Mouse (Mus musculus) small intestine, adult 2 months (tissue): ENCODE results near the gene 1810024B03Rik. TPM values are rescaled to one million over a fixed set of nuclear protein-coding genes. Genes with fewer than 3 reads are reported as not detected.
A peak's percentile ranks its signal among the peaks of the same experiment; 100 is the strongest.

Source experiments
- H3K27ac ChIP-seq: fragments of 200-500 bp; 2 replicates; pipeline ENCODE4 v1.5.1; 2012; ENCODE audit warnings: low read depth, low read length, control low read depth, inconsistent platforms; ENCODE audit not compliant: insufficient read depth
- H3K27me3 ChIP-seq: fragments of 200-500 bp; 2 replicates; pipeline ENCODE4 v1.6.1; 2012; ENCODE audit warnings: mild to moderate bottlenecking, moderate library complexity, low read length, inconsistent platforms; ENCODE audit not compliant: control insufficient read depth, insufficient read depth
- H3K36me3 ChIP-seq: fragments of 200-500 bp; 2 replicates; pipeline ENCODE4 v1.6.1; 2012; ENCODE audit warnings: mild to moderate bottlenecking, low read length, control low read depth, inconsistent platforms; ENCODE audit not compliant: control insufficient read depth, insufficient read depth
- H3K4me1 ChIP-seq: fragments of 200-500 bp; 2 replicates; pipeline ENCODE4 v1.6.1; 2012; ENCODE audit warnings: low read length, inconsistent platforms, mixed read lengths; ENCODE audit not compliant: control insufficient read depth, insufficient read depth, insufficient read length
- H3K4me3 ChIP-seq: fragments of 200-500 bp; 2 replicates; pipeline ENCODE4 v1.5.1; 2012; ENCODE audit warnings: low read depth, mild to moderate bottlenecking, control low read depth, inconsistent platforms, low read length, moderate library complexity
- CTCF ChIP-seq: fragments of 200-500 bp; IDR thresholded peaks from 2 replicates; pipeline ENCODE4 v1.5.1; 2012; ENCODE audit warnings: low read depth, mild to moderate bottlenecking, control low read depth, inconsistent platforms, low read length, moderate library complexity, mixed read lengths; ENCODE audit not compliant: insufficient replicate concordance, insufficient read length; ENCODE audit errors: extremely low read depth
- POLR2A ChIP-seq: fragments of 200-500 bp; IDR thresholded peaks from 2 replicates; pipeline ENCODE4 v1.6.1; 2012; ENCODE audit warnings: low read depth, mild to moderate bottlenecking, control low read depth, inconsistent platforms, low read length, moderate library complexity
- WGBS: fragments of 180-500 bp; shearing (Covaris S2); methylation state at CpG from one replicate; pipeline ENCODE4 v1.1.7; 2018; 5-methylcytosine and 5-hydroxymethylcytosine counted together
- polyA plus RNA-seq: library from polyadenylated mRNA; depleted of rRNA; stranded (reverse); fragments of >200 nt; gene quantifications from 2 replicates; pipeline ENCODE4 v1.2.3, GENCODE M21; 2012; rRNA removed

The 1810024B03Rik gene
- polyA plus RNA-seq, result 0.34 and 0.60 TPM in 2 replicates

DNA sequence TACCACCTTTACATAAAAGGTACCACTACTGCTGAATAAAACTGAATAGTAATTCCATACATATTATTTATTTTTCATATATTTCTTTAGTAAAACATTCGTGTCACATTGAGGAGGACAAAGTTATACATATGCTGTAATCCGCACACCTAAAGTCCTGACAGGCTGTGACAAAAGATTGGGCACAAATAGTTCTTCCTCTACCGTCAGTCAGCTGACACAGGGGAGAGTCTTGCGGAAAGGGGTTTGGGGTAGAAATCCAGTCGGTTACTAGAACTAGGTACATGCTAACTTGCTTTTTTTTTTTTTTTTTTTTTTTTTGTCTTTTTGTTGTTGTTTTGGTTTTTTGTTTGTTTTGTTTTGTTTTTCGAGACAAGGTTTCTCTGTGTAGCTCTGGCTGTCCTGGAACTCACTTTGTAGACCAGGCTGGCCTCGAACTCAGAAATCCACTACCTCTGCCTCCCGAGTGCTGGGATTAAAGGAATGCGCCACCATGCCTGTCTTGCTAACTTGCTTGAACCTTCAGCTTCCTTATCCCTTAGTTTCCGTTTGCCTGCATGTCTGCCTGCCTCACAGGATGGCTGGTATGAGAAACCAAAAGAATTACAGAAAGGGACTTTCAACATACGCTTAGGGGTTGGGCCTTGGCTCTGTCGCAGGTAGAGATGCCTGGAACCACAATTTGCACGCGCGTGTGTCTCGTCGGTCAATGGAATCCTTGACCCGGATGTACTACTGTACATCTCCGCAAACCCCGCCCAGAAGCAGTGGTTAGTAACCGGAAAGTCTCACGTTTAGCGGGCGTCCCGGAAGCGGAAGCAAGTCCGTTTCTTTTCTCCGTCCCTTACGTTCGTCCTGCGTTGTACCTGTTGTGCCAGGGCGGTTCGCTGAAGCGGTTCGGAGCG lies at the start of gene 1810024B03Rik, which contains the start of gene Snrnp200:
1810024B03Rik (minus strand) TSS at position 734 of the 905 bp plus-strand sequence.
Snrnp200 (plus strand) TSS at position 840 of the 905 bp plus-strand sequence.
- peak within 1 kb of the TSS; percentile 92 for H3K4me3 ChIP-seq
- TF ChIP-seq POLR2A, result peak; percentile 47
- TF ChIP-seq CTCF, result no peak
- peak within 1 kb of the TSS; percentile 62 for H3K27ac ChIP-seq
- peaks cover 28% of the 10 kb centered on the region for H3K36me3 ChIP-seq
- H3K4me1 ChIP-seq, result no peaks in the 10 kb centered on the region
- H3K27me3 ChIP-seq, result no peaks in the 10 kb centered on the region
- WGBS, result 10% methylated on average over 36 of the region's 36 CpGs

DNA sequence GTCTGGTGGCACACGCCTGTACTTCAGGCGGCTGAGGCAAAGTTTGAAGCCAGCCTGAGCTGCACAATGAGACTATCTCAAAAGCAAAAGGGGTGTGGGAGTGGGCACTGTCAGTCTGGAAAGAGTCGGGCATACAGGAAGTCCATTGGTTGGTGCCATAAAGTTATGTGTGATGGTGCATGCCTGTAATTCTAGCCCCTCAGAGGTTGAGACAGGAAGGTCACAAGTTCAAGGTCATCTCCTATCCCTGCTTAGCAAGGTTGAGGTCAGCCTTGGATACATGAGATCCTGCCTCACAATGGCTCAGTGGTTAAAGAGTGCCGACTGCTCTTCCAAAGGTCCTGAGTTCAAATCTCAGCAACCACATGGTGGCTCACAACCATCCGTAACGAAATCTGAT lies 47.2 kb upstream of the 1810024B03Rik start:
- Histone ChIP-seq H3K27ac (no peak overlapping the region), H3K4me3 (no peak overlapping the region), H3K4me1 (peaks cover 3% of the 10 kb centered on the region), H3K36me3 (peaks cover 43% of the 10 kb centered on the region), H3K27me3 (no peaks in the 10 kb centered on the region)
- no peak for TF ChIP-seq CTCF
- no peak for TF ChIP-seq POLR2A
- WGBS, result 82% methylated on average over 6 of the region's 6 CpGs

DNA sequence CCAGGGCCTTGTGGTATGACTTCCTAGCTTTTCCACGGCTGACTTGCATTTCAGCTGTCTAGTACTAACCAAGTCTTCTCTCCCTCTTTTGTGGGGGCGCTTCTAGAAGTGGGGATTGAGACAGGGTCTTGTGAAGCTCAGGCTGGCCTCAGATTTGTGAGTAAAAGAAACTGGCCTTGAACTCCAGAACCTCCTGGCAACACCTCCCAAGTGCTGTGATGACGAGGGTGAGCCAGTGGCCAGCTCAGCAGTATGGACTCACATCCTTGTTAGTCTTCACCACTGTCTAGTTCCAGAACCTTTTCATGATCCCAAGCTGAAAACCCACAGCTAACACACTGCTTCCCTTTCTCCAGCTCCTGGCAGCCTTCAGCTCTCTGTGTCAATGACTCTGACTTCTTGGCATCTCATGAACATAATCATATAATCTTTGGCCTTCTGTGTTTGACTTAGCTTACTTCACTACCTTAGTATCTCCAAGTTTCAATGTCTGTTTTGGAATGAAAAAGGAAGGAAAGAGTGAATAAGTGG lies 46.6 kb upstream of the 1810024B03Rik start:
- no peaks in the 10 kb centered on the region for H3K27me3 ChIP-seq
- no peak overlapping the region for H3K4me3 ChIP-seq
- no peak overlapping the region for H3K27ac ChIP-seq
- peaks cover 41% of the 10 kb centered on the region for H3K36me3 ChIP-seq
- H3K4me1 ChIP-seq, result peaks cover 3% of the 10 kb centered on the region
- TF ChIP-seq CTCF, result no peak
- no peak for TF ChIP-seq POLR2A
- WGBS, result 91% methylated on average over 3 of the region's 3 CpGs

DNA sequence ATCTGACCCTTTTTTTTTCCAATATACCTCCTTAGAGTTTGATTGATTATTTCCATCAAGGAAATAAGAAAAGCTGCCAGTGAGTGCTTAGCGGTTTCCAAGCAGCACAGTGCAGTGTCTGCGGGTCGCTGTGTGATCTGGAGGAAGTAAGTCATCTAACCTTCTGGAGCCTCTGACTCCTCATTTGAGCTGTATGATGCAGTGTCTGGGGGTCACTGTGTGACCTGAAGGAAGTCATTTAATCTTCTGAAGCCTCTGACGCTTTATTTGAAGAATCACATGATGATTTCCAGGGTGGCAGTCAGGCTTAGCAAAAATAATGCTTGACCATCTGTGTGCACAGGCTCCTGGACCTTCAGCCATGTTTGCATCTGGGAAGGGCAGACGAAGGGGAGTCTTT lies 44.7 kb upstream of the 1810024B03Rik start:
- H3K4me1 ChIP-seq, result peaks cover 3% of the 10 kb centered on the region
- no peaks in the 10 kb centered on the region for H3K27me3 ChIP-seq
- H3K36me3 ChIP-seq, result peaks cover 24% of the 10 kb centered on the region
- H3K27ac ChIP-seq, result no peak overlapping the region
- 70% methylated on average over 5 of the region's 5 CpGs for WGBS
- no peak overlapping the region for H3K4me3 ChIP-seq
- no peak for TF ChIP-seq POLR2A
- TF ChIP-seq CTCF, result no peak

DNA sequence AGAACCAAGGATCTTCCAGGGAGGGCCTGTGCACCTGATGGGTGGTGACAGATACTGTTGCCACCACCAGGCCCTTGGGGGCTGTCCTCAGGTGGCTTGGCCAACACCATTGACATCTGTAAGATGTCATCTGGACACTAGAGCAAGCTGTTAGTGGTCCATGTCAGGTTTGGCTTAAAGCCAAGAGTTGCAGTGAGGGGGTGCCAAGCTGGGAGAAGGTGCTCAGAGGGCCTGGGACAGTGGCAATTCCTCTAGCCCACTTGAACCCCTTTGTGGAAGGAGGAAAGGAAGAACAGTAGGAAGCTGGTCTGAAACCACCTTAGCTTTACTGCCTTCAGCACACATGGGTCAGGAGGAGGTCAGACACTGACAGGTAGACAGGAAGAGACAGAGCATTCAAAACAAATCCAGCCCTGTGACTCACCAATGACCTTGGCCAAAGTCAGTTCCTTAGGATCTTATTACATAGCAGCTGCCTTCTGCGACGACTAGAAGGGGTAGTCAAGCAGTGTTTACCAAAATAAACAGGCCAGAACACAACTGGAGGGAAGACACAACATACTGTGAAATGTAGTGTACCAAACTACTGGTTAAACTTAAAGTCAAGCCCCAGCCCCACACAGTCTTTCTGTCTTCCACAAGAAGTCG lies 43.9 kb upstream of the 1810024B03Rik start:
- TF ChIP-seq POLR2A (no peak), CTCF (no peak)
- H3K27me3 ChIP-seq, result no peaks in the 10 kb centered on the region
- H3K4me1 ChIP-seq, result peaks cover 4% of the 10 kb centered on the region
- 46% methylated on average over 3 of the region's 3 CpGs for WGBS
- H3K36me3 ChIP-seq, result peaks cover 16% of the 10 kb centered on the region
- no peak overlapping the region for H3K4me3 ChIP-seq
- H3K27ac ChIP-seq, result no peak overlapping the region

DNA sequence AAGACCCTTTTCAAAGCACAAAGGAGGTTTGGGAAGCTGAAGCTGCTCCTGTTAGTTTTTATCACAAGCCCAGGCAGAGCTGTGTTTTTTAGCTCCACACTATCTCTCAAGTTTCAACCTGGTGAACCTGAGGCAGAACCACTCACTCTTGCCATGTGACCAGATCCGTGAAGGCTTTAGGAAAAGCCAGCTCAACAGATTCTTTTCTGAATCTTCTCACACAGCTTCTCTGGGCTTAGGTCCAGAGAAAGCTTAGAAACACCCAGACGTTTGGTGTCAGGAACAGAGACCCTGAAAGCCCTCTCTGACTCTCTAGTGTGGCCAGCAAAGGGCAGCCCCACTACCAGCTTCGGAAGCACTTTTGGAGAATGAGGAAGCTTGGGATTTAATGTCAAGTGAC lies 43.4 kb upstream of the 1810024B03Rik start:
- peaks cover 11% of the 10 kb centered on the region for H3K36me3 ChIP-seq
- 66% methylated on average over 3 of the region's 3 CpGs for WGBS
- H3K4me3 ChIP-seq, result no peak overlapping the region
- no peaks in the 10 kb centered on the region for H3K27me3 ChIP-seq
- no peak overlapping the region for H3K27ac ChIP-seq
- TF ChIP-seq CTCF, result no peak
- TF ChIP-seq POLR2A, result no peak
- peaks cover 7% of the 10 kb centered on the region for H3K4me1 ChIP-seq
